Mouse (Mus musculus): ENCODE measurements around the gene Them7. TPM values are rescaled to one million over a fixed set of nuclear protein-coding genes. Genes with fewer than 3 reads are reported as not detected.

Gene Them7
- total and polyA plus RNA-seq, 3 experiments, result not detected

GRCm38 (mm10) chr2:105212839-105213238 is 11.3 kb upstream of the Them7 start:
- Histone ChIP-seq H3K27ac (ENCODE audit: control insufficient read depth, low read depth, low read length) (no peak overlapping the region), H3K9ac (ENCODE audit: control insufficient read depth, low read depth, low read length, poor library complexity, severe bottlenecking) (no peak overlapping the region), H3K4me3 (ENCODE audit: control insufficient read depth in 1 of 2, insufficient read depth in 1 of 2, low read depth in 2 of 2, low read length in 2 of 2) (no peak overlapping the region), H3K36me3 (ENCODE audit: control insufficient read depth in 1 of 2, insufficient read depth in 2 of 2, low read length in 2 of 2) (peaks cover 0 to 30% of the 10 kb centered on the region in 2 experiments; a peak in 2 of 4 replicates), H3K79me2 (ENCODE audit: control insufficient read depth, insufficient read depth, low read length, poor library complexity) (no peaks in the 10 kb centered on the region), H3K9me3 (replicated peaks; ENCODE audit: insufficient read depth, low read length) (no peaks in the 10 kb centered on the region), H3K4me1 (ENCODE audit: control insufficient read depth in 1 of 2, insufficient read depth in 2 of 2, low read length in 2 of 2) (peaks cover 8 to 40% of the 10 kb centered on the region in 2 experiments), H3K27me3 (ENCODE audit: control insufficient read depth in 1 of 2, insufficient read depth in 2 of 2, low read length in 2 of 2) (peaks cover 0 to 2% of the 10 kb centered on the region in 2 experiments; a peak in 2 of 4 replicates)
- TF ChIP-seq MYC (IDR thresholded peaks at IDR 0.05; ENCODE audit: low read depth, low read length) (no peak), TAL1 (IDR thresholded peaks at IDR 0.05; ENCODE audit: low read length) (peak; percentile 55), GATA1 (IDR thresholded peaks at IDR 0.05; ENCODE audit: low read depth, low read length) (peak; percentile 82), RCOR1 (IDR thresholded peaks at IDR 0.05; ENCODE audit: low read depth, low read length) (peak; percentile 41; the same call in 1 of the 2 replicates), MEF2A (IDR thresholded peaks at IDR 0.05; ENCODE audit: extremely low read depth, insufficient replicate concordance, low read depth, low read length, poor library complexity, severe bottlenecking) (no peak), POLR2A (IDR thresholded peaks at IDR 0.05; ENCODE audit: control insufficient read depth in 1 of 2, insufficient read depth in 1 of 2, low read depth in 1 of 2, low read length in 2 of 2, poor library complexity in 1 of 2) (no peak), TCF12 (IDR thresholded peaks at IDR 0.05; ENCODE audit: low read depth, low read length) (peak; percentile 86), EP300 (IDR thresholded peaks at IDR 0.05; ENCODE audit: low read depth in 1 of 2, low read length in 2 of 2) (peak; percentile 61; a peak in 3 of 4 replicates)
- peak; percentile 28 for DNase-seq (ENCODE audit: low read depth, low spot score)

- H3K27ac ChIP-seq (ENCODE audit: control insufficient read depth, low read depth, low read length), result peak overlapping the region; percentile 27; the same call in 1 of the 2 replicates
- peaks cover 15 to 47% of the 10 kb centered on the region in 2 experiments for H3K4me1 ChIP-seq (ENCODE audit: control insufficient read depth in 1 of 2, insufficient read depth in 2 of 2, low read length in 2 of 2)
- H3K9ac ChIP-seq (ENCODE audit: control insufficient read depth, low read depth, low read length, poor library complexity, severe bottlenecking), result no peak overlapping the region
- 0 out of 4 replicates have a peak, but pooled peaks cover 0 to 1% of the 10 kb centered on the region in 2 experiments for H3K27me3 ChIP-seq (ENCODE audit: control insufficient read depth in 1 of 2, insufficient read depth in 2 of 2, low read length in 2 of 2)
- H3K9me3 ChIP-seq (replicated peaks; ENCODE audit: insufficient read depth, low read length), result no peaks in the 10 kb centered on the region
- peaks cover 0 to 39% of the 10 kb centered on the region in 2 experiments; a peak in 2 of 4 replicates for H3K36me3 ChIP-seq (ENCODE audit: control insufficient read depth in 1 of 2, insufficient read depth in 2 of 2, low read length in 2 of 2)
- peak; percentile 38 for DNase-seq (ENCODE audit: low read depth, low spot score)
- H3K4me3 ChIP-seq (ENCODE audit: control insufficient read depth in 1 of 2, insufficient read depth in 1 of 2, low read depth in 2 of 2, low read length in 2 of 2), result peak overlapping the region; percentile 9 to 45; a peak in 2 of 4 replicates
- no peaks in the 10 kb centered on the region for H3K79me2 ChIP-seq (ENCODE audit: control insufficient read depth, insufficient read depth, low read length, poor library complexity)
- no peak for TF ChIP-seq GABPA (IDR thresholded peaks at IDR 0.05; ENCODE audit: low read depth, low read length)
- TF ChIP-seq RAD21 (IDR thresholded peaks at IDR 0.05; ENCODE audit: low read depth, low read length), result no peak
- TF ChIP-seq CTCF (IDR thresholded peaks at IDR 0.05 in 2 of 3, conservative IDR thresholded peaks at IDR 0.05 in 1 of 3; ENCODE audit: control insufficient read depth in 1 of 3, insufficient read depth in 1 of 3, low read depth in 2 of 3, low read length in 3 of 3, poor library complexity in 1 of 3, severe bottlenecking in 1 of 3), result no peak
- no peak for TF ChIP-seq E2F4 (IDR thresholded peaks at IDR 0.05; ENCODE audit: borderline replicate concordance, low read depth, low read length)
- 0 out of 2 replicates have a peak, but pooled peaks have one; percentile 19 for TF ChIP-seq BHLHE40 (IDR thresholded peaks at IDR 0.05; ENCODE audit: borderline replicate concordance, low read depth, low read length)
- no peak for TF ChIP-seq ZC3H11A (IDR thresholded peaks at IDR 0.05; ENCODE audit: low read depth, low read length)
- peak; percentile 53; the same call in 1 of the 2 replicates for TF ChIP-seq MAZ (IDR thresholded peaks at IDR 0.05; ENCODE audit: low read depth, low read length)
- TF ChIP-seq SIN3A (IDR thresholded peaks at IDR 0.05; ENCODE audit: low read length), result peak; percentile 38; the same call in 1 of the 2 replicates
- TF ChIP-seq USF1 (IDR thresholded peaks at IDR 0.05; ENCODE audit: low read depth, low read length), result no peak
- TF ChIP-seq RCOR1 (IDR thresholded peaks at IDR 0.05; ENCODE audit: low read depth, low read length), result peak; percentile 81; the same call in 1 of the 2 replicates
- TF ChIP-seq ELF1 (IDR thresholded peaks at IDR 0.05; ENCODE audit: low read depth, low read length), result no peak
- no peak for TF ChIP-seq TAL1 (IDR thresholded peaks at IDR 0.05; ENCODE audit: low read length)
- no peak for TF ChIP-seq TBP (IDR thresholded peaks at IDR 0.05; ENCODE audit: low read depth, low read length)
- TF ChIP-seq UBTF (IDR thresholded peaks at IDR 0.05; ENCODE audit: borderline replicate concordance, insufficient read depth, low read depth, low read length), result no peak
- TF ChIP-seq POLR2AphosphoS2 (IDR thresholded peaks at IDR 0.05; ENCODE audit: low read length), result no peak
- no peak for TF ChIP-seq NRF1 (IDR thresholded peaks at IDR 0.05; ENCODE audit: insufficient read depth, low read depth, low read length, poor library complexity, severe bottlenecking)
- TF ChIP-seq MAX (IDR thresholded peaks at IDR 0.05; ENCODE audit: low read length), result no peak
- no peak for TF ChIP-seq MEF2A (IDR thresholded peaks at IDR 0.05; ENCODE audit: extremely low read depth, insufficient replicate concordance, low read depth, low read length, poor library complexity, severe bottlenecking)
- TF ChIP-seq CHD1 (IDR thresholded peaks at IDR 0.05; ENCODE audit: low read depth, low read length), result no peak
- TF ChIP-seq POLR2AphosphoS5 (IDR thresholded peaks at IDR 0.05; ENCODE audit: borderline replicate concordance, low read depth, low read length), result no peak
- no peak for TF ChIP-seq ZNF384 (IDR thresholded peaks at IDR 0.05; ENCODE audit: low read depth, low read length)
- no peak for TF ChIP-seq NELFE (IDR thresholded peaks at IDR 0.05; ENCODE audit: low read depth, low read length)
- peak; percentile 96 for TF ChIP-seq GATA1 (IDR thresholded peaks at IDR 0.05; ENCODE audit: low read depth, low read length)
- peak; percentile 39; the same call in 1 of the 2 replicates for TF ChIP-seq MXI1 (IDR thresholded peaks at IDR 0.05; ENCODE audit: low read depth, low read length)
- TF ChIP-seq POLR2A (IDR thresholded peaks at IDR 0.05; ENCODE audit: control insufficient read depth in 1 of 2, insufficient read depth in 1 of 2, low read depth in 1 of 2, low read length in 2 of 2, poor library complexity in 1 of 2), result no peak
- peak; percentile 87 for TF ChIP-seq TCF12 (IDR thresholded peaks at IDR 0.05; ENCODE audit: low read depth, low read length)
- TF ChIP-seq HCFC1 (IDR thresholded peaks at IDR 0.05; ENCODE audit: low read depth, low read length), result peak; percentile 31; the same call in 1 of the 2 replicates
Observed at GRCm38 (mm10) chr2:105215914-105216313, 8.2 kb upstream of the Them7 start.
